Mouse (Mus musculus) neutrophil, adult 65 days (primary cell): Measurements from ENCODE around the gene Gm8229. TPM values are rescaled to one million over a fixed set of nuclear protein-coding genes. Genes with fewer than 3 reads are reported as not detected.

Experiments
- total RNA-seq: library from RNA; stranded (reverse); gene quantifications from 2 replicates; pipeline ENCODE4 v1.2.4, GENCODE M21; 2023

Gene Gm8229
- not detected in 2 replicates for total RNA-seq

DNA sequence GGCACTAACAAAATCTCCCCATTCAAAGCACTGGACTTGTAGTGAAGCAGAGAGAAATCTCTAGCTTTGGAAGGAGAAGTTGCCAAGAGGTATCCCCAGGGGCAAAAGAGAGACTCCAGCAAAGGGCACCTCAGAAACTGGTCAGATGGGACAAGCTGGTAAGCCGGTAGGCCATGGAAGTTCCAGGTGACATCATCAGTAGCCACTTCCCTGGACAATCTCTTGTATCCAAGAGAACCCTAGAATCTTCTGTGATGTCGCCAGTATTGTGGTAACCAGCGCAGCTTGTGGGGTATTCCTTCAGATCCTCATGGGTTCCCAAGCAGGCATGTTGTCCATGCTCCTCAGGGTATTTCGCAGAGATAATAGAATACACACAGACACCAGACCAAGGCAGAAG is at the start of gene Gm8229:
Gene Gm8229, plus strand, starts transcription at position 301 of the 400 bp plus-strand sequence.

GRCm38 (mm10) chr14:44338484-44338883 is 26.7 kb upstream of the Gm8229 start, which contains the start of gene Gm5930:
TSS of gene Gm5930 (minus strand) at chr14:44338584.

GRCm38 (mm10) chr14:44410588-44410987 is 45.4 kb downstream of the Gm8229 start, which contains the start of gene Gm3371:
TSS of gene Gm3371 (minus strand) at chr14:44410688.

Other genes starting within 250 kb of the Gm8229 start
- not detected in 2 replicates for gene Gm3327, start 241.5 kb upstream of the Gm8229 start, total RNA-seq
- not detected in 2 replicates for gene Gm8212, start 167.7 kb upstream of the Gm8229 start, total RNA-seq
- gene 4930503E14Rik, start 152.1 kb upstream of the Gm8229 start, total RNA-seq: not detected in 2 replicates
- gene Gm8220, start 79.8 kb upstream of the Gm8229 start, total RNA-seq: not detected in 2 replicates
- not detected in 2 replicates for gene Gm5930, start 26.8 kb upstream of the Gm8229 start, total RNA-seq
- not detected in 2 replicates for gene Gm3371, start 45.3 kb downstream of the Gm8229 start, total RNA-seq
- gene Gm8232, start 68.3 kb downstream of the Gm8229 start, total RNA-seq: not detected in 2 replicates
- not detected in 2 replicates for gene BC061237, start 127.1 kb downstream of the Gm8229 start, total RNA-seq
- not detected in 2 replicates for gene Gm17093, start 152.9 kb downstream of the Gm8229 start, total RNA-seq
- gene Gm8247, start 217.8 kb downstream of the Gm8229 start, total RNA-seq: not detected in 2 replicates